ENCODE assay signal across 11 mouse cellular contexts in genomic region chr8:120412911-120413625, GRCm38 (mm10).
DNase-seq lines count a peak whose midpoint lies in the region; ATAC-seq lines count a peak whose summit lies in the region.
"Had no signal": no experiment of that assay in that cellular context is flagged by ENCODE, and none has a peak within 500 bp of the region (broad histone marks: within the 10 kb centered on the region; RNA-seq: fewer than 3 reads in every experiment).

No protein-coding gene starts in this region.

- H3K9ac ChIP-seq in forebrain, embryonic 14.5 days (ENCODE audit: low read length), result no peak overlapping the region
- H3K9ac ChIP-seq: embryonic facial prominence, embryonic 13.5 days; lung, embryonic 14.5 days had no signal

- H3K4me3 ChIP-seq in forebrain, embryonic 14.5 days (ENCODE audit: low read depth, low read length), result no peak overlapping the region
- H3K4me3 ChIP-seq: embryonic facial prominence, embryonic 13.5 days; heart, embryonic 10.5 days had no signal

- peaks cover 88% of the 10 kb centered on the region for H3K4me1 ChIP-seq in forebrain, embryonic 14.5 days (ENCODE audit: control insufficient read depth, insufficient read depth, low read length)

- H3K27ac ChIP-seq in forebrain, embryonic 14.5 days (ENCODE audit: low read depth, low read length), result peak overlapping the region; percentile 85
- H3K27ac ChIP-seq: embryonic facial prominence, embryonic 13.5 days; heart, embryonic 10.5 days had no signal

- H3K36me3 ChIP-seq in forebrain, embryonic 14.5 days (ENCODE audit: control insufficient read depth, insufficient read depth, low read length), result no peaks in the 10 kb centered on the region
- H3K36me3 ChIP-seq: embryonic facial prominence, embryonic 13.5 days; heart, embryonic 10.5 days had no signal

- peak; percentile 8; the same call in 1 of the 2 replicates for ATAC-seq in forebrain, embryonic 14.5 days

- no peaks in the 10 kb centered on the region for H3K27me3 ChIP-seq in forebrain, embryonic 14.5 days (replicated peaks; ENCODE audit: control insufficient read depth, insufficient read depth, low read length)
- H3K27me3 ChIP-seq: embryonic facial prominence, embryonic 13.5 days had no signal

- peak; percentile 80 for DNase-seq in brain, adult 2 months (ENCODE audit: low read depth, low spot score)
- DNase-seq in forebrain, embryonic 14.5 days (ENCODE audit: low spot score), result peak; percentile 82
- peak; percentile 51 to 65 for DNase-seq in left cerebral cortex, postnatal 10 days (ENCODE audit: extremely low spot score in 1 of 2, low spot score in 2 of 2)
- DNase-seq in right cerebral cortex, adult 2 months (ENCODE audit: low spot score in 2 of 2), result peak; percentile 65 to 67
- DNase-seq in lung, adult 18-20 months, result no peak
- DNase-seq in adrenal gland, adult 8-10 months, result no peak
- no peak for DNase-seq in spleen, postnatal 36 days (ENCODE audit: low spot score in 2 of 2)
- DNase-seq: kidney, postnatal 4 days; lung, embryonic 14.5 days had no signal

- no peaks in the 10 kb centered on the region for H3K9me3 ChIP-seq in forebrain, embryonic 14.5 days (replicated peaks; ENCODE audit: control insufficient read depth, low read length)
- H3K9me3 ChIP-seq: embryonic facial prominence, embryonic 13.5 days; heart, embryonic 10.5 days had no signal

- no peak overlapping the region for H3K4me2 ChIP-seq in forebrain, embryonic 14.5 days (ENCODE audit: low read length)
- H3K4me2 ChIP-seq: embryonic facial prominence, embryonic 13.5 days; lung, embryonic 14.5 days had no signal

- 63% methylated on average over 29 of the region's 29 CpGs for whole genome bisulfite sequencing in forebrain, embryonic 14.5 days

- intact Hi-C loops in left cerebral cortex, postnatal 10 days (cut with DNase I), result no loop called here

Comparison
In these comparisons a context has a peak if more than half of its experiments do, and no peak if none do; other contexts are left out.
1. DNase-seq: peak in brain, adult 2 months (single experiment), forebrain, embryonic 14.5 days (single experiment), left cerebral cortex, postnatal 10 days (2 of 2) and right cerebral cortex, adult 2 months (2 of 2); none in lung, adult 18-20 months (0 of 2), adrenal gland, adult 8-10 months (single experiment) and spleen, postnatal 36 days (0 of 2).